Mouse (Mus musculus): ENCODE results near the gene Nepro.
A peak's percentile ranks its signal among the peaks of the same experiment; 100 is the strongest.

Gene Nepro

DNA sequence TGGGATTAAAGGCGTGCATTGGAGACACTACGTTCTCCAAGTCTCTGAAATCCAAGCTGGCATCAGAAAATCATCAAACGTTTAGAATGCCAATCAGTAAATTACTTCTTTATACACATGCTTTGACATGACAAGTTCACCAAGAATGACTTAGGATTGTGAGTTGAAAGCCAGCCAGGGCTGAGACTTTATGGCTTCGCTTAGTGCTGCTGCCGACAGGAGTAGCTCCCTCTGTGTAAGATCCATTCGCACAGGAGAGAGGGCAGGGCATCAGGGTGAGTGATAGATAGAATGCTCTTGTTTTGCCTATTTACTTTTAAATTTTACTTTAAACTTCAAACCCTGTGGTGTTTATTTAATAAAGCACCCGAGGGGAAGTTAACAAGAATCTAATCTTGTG is 43.4 kb downstream of the Nepro start:
- DNase-seq (ENCODE audit: low spot score) = no peak

DNA sequence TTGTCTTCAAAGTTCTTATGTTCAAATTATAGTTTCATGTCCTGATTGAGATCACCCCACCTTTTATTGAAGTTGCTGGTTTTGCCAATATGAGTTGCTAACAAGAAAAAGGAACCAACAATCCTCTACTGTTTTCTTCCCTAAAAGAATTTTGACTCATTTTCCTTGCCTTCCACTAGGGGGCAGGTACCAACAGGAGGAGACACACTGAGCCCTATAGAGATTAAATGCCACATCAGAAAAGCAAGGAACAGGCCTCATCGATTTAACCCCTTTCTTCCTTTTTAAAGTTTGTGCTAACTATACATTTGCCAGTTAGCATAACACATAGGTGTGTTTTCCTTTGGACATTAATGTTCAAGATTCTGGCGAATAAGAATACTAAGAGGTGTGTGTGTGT is 43.9 kb downstream of the Nepro start:
- no peak for DNase-seq (ENCODE audit: low spot score)

DNA sequence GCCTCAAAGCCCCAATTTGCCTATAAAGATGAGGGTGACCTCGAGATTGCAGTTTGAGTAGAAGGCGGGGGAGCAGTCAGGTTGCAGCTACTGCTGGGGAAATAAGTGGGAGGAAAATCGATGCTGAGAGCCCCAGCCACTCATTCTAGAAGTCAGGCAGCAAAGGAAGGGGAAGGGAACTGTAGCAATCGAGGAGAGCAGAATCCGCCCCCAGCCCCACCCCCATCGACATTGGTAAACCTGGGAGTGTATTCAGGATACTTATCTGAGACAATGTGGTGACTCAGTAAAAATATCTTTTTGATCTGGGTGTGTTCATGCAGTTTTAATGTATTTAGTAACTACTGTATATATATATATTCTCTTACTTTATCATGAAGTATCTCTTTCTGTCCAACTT is 48.5 kb downstream of the Nepro start:
- no peak for DNase-seq (ENCODE audit: low spot score)

DNA sequence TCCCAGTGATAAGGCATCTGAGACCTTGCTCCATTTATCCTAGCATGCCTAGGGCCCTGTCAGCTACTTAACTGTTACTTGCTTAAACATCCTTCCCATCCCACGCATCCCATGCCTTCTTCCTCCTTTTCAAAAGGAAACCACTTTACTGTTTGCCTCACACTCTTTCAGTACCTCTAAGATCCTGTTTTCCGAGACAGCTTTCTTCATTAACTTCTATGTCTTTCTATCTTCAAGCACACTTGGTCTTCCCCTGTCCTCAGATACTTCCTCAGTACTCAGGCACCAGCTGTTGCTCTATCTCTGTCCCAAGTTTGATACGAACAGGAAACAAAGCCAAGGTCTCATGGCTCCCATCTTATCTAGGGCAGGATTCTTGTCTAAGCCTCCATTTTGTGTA is 49.6 kb downstream of the Nepro start:
- DNase-seq (ENCODE audit: low spot score) = no peak

DNA sequence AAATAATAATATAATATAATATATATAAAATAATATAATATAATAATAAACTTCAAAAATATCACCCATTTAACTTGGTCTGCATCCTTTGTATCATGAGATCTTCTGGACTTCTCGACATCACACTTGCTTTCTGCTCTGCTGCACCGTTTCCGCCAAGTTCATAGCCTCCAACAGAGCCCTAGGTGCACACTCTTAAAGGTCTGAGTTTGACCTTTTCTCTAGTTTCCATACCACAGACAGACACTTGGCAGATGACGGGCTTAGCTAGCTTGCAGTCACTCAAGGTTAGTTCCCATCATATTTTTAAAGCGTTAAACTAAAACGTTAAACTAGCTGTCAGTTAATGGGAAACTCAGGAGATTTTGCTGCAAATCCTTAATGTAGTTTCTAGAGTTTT is 50.1 kb downstream of the Nepro start:
- DNase-seq (ENCODE audit: low spot score) = no peak

DNA sequence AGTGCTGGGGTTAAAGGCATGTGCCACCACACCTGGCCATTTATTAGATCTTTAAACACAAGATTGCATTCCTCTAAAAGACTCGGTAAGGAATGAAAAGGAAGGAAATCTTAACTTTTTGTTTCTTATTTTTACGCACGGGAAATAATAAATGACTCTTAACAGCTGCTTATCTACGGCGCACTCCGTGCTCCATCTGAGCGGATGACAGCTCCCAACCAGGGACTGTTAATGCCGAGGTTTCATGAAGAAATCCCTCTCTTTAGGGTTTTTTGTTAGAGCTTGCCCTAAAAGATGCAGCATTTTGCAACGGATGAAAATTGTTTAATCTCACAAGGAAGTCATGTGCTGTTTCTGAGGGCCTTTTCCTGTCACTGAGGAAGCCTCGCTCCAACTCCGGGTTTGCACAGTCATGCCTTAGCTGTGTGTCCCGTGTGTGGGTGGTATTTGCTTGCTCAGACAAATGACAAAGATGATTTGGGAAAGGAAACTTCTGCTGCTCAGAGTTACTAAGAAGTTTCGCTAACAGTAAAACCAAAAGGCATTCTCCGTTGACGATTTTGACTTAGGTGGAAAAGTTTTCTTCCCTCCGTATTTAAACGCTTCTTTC is 54.5 kb downstream of the Nepro start:
- peak; percentile 15 for DNase-seq (ENCODE audit: low spot score)

DNA sequence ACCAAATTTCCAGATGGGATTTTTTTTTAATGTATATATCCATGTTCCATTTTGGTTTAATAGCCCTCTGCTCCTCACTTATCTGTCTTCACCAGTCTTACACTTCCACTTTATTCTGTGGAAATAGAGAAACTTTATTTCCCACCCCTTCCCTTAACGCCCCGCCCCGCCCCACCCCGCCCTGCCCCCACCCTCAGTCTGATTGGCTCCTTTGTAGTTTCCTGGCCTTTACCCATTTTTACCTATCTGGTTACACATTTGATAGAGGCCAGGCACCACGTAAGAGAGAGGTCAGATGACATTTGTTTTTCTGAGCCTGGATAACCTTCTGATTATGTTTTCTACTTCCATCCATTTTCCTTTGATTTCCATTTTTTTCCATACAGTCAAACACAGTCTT is 55.4 kb downstream of the Nepro start:
- no peak for DNase-seq (ENCODE audit: low spot score)

DNA sequence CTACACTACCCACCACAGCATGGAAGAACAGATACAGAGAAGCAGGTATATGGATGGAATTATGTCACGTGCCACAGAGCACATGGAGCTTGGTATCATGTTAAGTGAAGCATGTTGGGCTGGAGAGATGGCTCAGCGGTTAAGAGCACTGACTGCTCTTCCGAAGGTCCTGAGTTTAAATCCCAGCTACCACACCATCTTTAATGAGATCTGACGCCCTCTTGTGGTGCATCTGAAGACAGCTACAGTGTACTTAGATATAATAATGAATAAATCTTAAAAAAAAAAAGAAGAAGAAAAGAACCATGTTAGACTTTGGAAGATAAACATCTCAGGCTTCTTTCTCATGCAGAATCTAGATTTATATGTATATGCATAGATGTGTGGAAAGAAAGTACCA is 56.6 kb downstream of the Nepro start:
- no peak for DNase-seq (ENCODE audit: low spot score)
